Mouse (Mus musculus): Measurements from ENCODE around the gene Zbtb45.

DNA sequence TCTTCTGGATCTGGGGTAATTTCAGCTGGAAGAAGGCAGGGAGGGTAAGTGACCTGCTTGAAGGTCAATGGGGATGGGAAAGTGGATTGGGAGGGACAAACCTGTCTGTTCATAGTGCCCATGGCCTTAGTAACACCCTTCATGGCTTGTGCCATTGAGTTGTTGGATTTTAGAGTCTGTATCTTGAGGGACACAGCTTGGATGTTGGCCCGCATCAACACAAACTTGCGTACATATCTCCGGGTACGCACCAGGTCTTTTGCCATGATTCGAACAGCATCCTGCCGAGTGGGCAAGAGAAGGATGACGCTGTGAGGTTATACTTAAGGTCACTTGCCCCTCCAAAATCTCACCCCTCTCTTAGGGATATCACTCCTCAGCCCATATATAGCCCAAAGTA, 22.7 kb upstream of the Zbtb45 start:
- TF ChIP-seq CTCF (IDR thresholded peaks at IDR 0.05; ENCODE audit: extremely low read depth, insufficient read length, insufficient replicate concordance, low read depth, low read length), result no peak
- TF ChIP-seq POLR2A (IDR thresholded peaks at IDR 0.05; ENCODE audit: low read depth, low read length), result no peak

Measured in small intestine, adult 2 months (tissue).